Mouse (Mus musculus) olfactory bulb, adult 2 months (tissue): ENCODE measurements around the gene Hbq1a.

Experiments
- CTCF ChIP-seq: fragments of 200-500 bp; IDR thresholded peaks from 2 replicates; pipeline ENCODE4 v1.5.1; 2012; ENCODE audit warnings: low read depth, mild to moderate bottlenecking, low read length, moderate library complexity; ENCODE audit not compliant: insufficient read depth
- POLR2A ChIP-seq: fragments of 200-500 bp; IDR thresholded peaks from 2 replicates; pipeline ENCODE4 v1.6.1; 2012; ENCODE audit warnings: mild to moderate bottlenecking, low read depth, low read length, moderate library complexity; ENCODE audit not compliant: insufficient read depth

DNA sequence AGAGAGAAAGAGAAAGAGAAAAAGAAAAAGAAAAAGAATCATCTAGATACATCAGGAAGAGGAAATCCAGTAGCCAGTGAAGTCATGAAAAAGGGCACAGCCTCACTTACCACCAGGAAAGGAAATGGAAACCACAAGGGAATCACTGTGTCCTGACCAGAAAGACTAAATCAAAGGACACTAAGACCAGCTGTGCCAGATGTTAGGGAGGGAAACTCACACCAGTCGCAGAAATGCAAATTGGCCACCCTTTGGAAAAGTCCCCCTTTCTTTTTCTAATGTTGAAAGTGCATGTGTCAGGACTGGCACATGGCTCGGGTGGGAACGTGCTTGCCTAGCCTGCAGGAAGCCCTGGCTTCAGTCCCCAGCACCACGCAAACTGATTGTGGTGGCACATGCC, 28.7 kb upstream of the Hbq1a start:
- no peak for TF ChIP-seq CTCF
- no peak for TF ChIP-seq POLR2A
